Mouse (Mus musculus): ENCODE data around the gene Olfr1339.

The Olfr1339 gene

GRCm38 (mm10) chr4:118731875-118732274 lies at the start of gene Olfr1339:
Gene Olfr1339, plus strand, starts transcription at chr4:118732175.
- no peak for DNase-seq

DNA sequence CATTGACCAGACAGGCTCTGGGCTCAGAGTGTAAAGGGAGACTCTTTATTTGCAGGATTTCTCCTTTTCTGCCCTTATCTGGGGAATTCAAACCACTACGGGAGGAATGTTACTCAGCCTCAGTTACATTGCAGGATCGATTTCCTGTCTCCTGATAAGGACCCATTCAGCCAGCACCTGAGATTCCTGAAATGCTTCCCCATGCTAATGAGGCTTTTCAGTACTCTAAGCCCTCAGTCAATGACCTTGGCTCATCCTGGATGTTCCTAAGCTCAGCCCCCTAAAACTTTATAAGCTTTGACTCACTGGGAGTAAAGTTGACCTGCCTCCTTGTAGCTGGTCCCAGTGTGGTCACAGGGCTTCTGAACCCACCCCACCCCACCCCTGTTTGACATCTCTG lies 44.9 kb upstream of the Olfr1339 start:
- DNase-seq, result no peak

- no peak for DNase-seq
These were observed 39.5 kb upstream of the Olfr1339 start, which contains the start of gene Olfr1342 for GRCm38 (mm10) chr4:118692412-118692973. Gene Olfr1342, minus strand, starts transcription at chr4:118692756.

DNA sequence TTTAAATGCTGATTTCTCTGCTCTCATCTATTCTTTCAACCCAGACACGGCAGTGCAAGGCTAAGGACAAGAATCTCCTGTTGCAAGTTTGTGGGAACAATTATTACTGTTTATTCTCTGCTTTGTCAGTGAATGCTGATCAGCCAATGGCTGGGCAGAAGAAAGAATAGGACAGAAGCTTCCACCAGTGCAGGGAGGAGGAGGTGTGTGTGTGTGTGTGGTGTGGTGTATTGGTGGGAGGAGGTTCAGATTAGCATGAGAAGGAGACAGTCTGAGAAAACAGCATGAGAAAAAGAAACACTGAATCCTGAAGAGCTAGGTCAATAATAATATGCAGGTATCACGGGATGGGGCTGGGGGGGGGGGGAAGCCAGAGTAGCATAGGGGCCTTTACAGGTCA lies 38.2 kb upstream of the Olfr1339 start:
- DNase-seq, result no peak

- no peak for DNase-seq
These were observed 28.8 kb upstream of the Olfr1339 start, which contains the start of gene Olfr1341 for GRCm38 (mm10) chr4:118703223-118703622. Gene Olfr1341, plus strand, starts transcription at chr4:118703523.

GRCm38 (mm10) chr4:118708086-118708485 lies 23.9 kb upstream of the Olfr1339 start:
- DNase-seq, result no peak

DNA sequence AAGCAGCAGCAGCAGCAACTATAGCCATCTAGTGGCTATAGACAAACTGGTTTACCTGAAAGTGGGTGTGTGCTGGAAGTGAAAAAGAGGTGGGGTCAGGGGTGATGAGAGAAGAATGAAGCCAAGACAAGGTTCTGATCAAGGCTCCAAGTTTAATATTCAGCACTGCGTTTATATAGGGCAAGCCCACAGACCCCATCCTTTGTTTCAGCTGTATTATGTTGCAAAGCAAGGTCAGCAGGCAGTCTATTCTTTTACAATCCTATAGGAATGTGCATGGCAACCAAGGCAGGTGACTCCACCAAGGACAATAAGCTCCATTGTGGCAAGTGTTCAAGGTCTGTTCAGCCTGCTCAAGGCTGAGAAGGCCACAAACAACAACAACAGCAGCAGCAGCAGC lies 20.3 kb upstream of the Olfr1339 start:
- no peak for DNase-seq

DNA sequence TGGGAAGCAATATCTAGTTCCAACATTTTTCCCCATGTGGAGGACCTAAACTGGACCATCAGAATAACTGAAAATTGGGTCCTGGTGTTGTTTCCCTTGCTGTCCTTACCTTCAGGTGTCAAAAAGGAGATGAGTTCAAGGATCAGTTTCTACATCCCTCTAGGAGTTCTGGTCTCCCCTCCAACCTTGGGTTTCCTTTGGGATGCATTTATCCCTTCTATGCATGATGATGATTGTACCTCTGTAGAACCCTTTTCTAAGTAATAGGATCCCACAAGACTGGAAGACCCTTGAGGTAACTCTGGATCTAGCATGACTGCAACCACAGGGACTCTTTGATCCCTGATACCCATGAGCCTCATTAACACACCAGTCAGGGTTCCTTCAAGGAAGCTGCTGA lies 12.1 kb upstream of the Olfr1339 start, which contains the start of gene Olfr1340:
Gene Olfr1340, plus strand, starts transcription at position 301 of the 400 bp plus-strand sequence.
- no peak for DNase-seq

DNA sequence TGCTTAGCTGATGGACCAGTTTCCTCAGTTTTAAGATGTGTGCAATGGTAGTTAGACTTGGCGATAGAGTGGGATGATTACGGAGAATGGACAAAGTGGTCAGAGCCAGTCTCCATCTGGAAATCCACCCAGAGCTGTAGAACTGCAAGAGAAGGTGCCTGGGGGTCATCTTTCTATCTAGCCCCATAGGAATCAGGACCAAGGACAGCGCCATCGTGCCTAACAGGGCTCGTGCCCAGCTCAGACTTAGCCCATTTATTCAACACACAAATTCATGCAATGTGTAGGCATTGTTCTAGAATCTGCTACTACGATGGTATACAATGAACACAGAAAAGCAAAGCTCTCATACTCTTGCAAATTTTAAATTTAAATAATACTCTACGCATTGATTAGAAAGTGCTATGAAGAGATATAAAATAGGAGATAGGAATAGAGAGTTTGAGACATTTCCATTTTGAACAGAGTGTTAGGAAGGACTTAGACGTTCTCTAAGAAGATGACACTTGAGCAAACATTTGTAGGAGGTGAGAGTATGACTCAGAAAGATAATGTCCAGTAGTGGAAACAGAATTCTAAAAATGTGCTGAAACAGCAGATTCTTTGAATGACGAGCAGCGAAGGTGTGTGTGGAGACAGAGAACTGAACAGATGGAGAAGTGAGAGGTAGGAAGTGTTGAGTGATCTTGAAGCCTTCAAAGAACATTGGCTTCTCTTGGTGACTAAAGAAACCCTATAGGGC lies 10.1 kb upstream of the Olfr1339 start:
- DNase-seq, result no peak

DNA sequence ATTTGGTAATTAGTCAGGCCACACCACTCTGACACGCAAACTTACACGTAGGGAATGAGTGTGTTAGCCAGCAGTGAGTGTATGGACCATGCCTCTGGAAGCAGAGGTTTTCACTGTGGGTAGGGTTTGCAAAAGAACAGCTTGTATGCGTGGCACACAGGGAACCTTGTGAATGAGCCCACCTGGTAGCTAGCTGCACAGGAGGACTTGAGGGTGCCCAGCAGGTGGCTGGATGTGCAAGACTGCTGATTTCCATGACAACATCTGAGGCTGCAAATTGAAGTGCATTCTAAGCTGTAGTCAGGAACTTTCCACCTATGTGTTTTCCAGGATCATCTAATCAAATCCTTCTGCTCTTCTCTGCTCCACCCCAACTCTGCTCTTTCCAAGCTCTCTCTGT lies 7.6 kb downstream of the Olfr1339 start:
- no peak for DNase-seq

DNA sequence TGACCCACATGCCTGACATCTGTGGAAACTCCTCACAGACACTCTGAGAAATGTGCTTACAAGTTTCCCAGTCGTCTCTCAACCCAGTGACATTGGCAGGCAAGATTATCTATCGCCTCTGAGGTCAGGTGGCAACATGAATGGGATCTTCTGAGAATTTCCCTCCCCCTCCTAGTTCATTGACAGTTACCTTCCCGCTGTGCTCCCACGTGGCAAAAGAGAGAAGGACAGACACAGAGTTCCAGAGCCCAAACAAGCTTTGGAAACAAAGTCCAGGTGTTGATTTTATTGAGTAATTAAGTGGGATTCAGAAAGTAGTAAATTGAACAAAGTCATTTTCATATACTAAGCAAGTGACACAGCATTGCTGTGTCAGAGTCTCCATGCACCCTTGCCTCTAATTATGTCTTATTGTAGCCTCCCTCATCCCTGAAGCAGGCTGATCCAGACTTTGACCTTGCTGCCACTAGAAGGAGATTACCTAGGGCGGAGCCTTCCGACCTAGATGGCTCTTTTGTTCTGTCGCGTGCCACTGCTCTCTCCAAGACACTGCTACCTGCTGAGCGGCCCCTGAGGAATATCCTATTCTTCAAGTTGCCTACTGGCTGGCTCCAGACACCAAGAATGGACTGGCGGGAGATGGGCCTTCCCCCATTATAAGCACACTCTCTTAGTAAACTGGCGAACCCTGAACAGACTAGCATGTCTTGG lies 9.2 kb downstream of the Olfr1339 start:
- no peak for DNase-seq

DNA sequence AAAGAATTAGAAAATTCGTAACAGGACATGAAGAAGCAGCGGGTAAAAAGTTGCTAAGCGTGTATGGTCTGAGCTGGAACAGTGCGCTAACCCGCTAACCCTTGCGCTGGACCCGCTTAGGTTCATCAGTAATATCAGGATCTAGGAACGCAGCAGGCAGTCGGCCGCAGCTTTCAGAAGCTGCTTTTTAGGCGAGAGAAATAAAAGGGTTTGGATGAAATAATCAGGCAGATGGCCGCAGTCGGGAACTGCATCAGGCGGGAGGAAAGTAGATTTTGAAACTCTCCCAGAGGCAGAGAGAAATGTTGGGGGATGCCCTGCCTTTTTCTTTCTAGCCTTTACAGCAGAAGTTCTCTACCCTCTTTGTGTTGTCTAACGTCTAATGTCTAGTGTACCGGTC lies 9.9 kb downstream of the Olfr1339 start:
- DNase-seq, result no peak

DNA sequence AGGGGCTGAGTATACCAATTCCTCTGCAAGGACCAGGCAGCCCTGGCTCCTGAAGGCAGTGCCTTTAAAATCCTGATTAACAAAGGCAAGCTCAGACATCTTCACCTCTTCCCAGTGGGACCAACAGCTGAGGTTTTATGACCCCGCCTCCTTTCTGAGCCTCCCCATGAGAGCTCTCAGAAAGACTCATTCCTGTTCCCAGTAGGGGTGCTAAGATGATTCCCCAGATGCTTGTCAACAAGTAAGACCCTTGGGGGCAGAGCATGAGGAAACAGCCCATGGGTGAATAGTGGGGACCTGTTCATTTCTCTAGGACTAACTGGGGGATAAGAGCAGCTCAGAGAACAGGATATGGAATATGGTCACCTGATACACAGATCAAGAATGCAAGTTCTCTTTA lies 26.7 kb downstream of the Olfr1339 start, which contains the start of gene Olfr1338:
Gene Olfr1338, minus strand, starts transcription at position 101 of the 400 bp plus-strand sequence.
- no peak for DNase-seq

DNA sequence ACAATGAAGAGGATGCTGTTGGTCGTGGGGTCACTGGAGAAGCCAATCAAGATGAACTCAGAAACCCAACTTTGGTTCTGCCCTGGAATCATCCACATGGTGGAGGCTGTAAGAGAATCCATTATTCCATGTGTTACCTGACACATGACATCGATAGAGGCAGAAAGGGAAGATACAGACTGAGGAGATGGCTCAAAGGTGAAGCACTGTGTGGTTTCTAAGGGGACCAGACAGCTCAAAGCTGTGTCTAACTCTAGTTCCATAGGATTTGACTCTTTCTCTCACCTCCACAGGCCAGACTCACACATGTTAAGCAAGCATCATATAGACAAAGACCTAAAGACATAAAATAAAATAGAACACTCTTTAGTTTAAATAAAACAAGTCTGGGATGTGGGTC lies 50.5 kb downstream of the Olfr1339 start, which contains the start of gene Olfr1337:
Gene Olfr1337, minus strand, starts transcription at position 101 of the 400 bp plus-strand sequence.
- DNase-seq, result no peak

All from cerebellum, adult 11-12 months (tissue).